In the genomic region with DNA sequence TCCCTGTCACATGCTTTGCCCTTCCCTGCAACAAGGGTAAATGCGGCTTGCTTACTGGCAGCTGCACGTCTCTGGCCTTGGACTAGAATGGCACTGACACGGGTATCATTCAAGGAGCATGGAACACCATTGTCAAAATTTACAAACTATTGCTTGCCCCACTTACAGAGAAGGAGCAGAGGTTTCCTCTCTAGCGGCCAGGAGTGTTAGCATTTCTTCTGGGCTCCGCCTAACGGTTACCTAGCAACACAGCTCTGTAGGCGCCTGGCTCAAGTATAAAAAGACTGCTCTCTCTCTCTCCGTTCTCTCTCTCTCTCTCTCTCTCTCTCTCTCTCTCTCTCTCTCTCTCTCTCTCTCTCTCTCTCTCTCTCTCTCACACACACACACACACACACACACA, we compare ENCODE assay signal across 9 mouse cellular contexts. TPM values are rescaled to one million over a fixed set of nuclear protein-coding genes. Genes with fewer than 3 reads are reported as not detected.
A peak's percentile ranks its signal among the peaks of the same experiment; 100 is the strongest.
DNase-seq lines count a peak whose midpoint lies in the region; ATAC-seq lines count a peak whose summit lies in the region.
"Had no signal": no experiment of that assay in that cellular context is flagged by ENCODE, and none has a peak within 500 bp of the region (broad histone marks: within the 10 kb centered on the region; RNA-seq: fewer than 3 reads in every experiment).

No protein-coding gene starts in this region.

- no peaks in the 10 kb centered on the region for H3K27me3 ChIP-seq in heart, embryonic 12.5 days (replicated peaks)
- H3K27me3 ChIP-seq in liver, embryonic 11.5 days (replicated peaks; ENCODE audit: control insufficient read depth, insufficient read depth, low read length) = no peaks in the 10 kb centered on the region

- H3K9ac ChIP-seq in heart, embryonic 12.5 days = no peak overlapping the region
- no peak overlapping the region for H3K9ac ChIP-seq in liver, embryonic 11.5 days (ENCODE audit: low read depth, low read length)

- H3K4me2 ChIP-seq in heart, embryonic 12.5 days = peak overlapping the region; percentile 16; the same call in 1 of the 2 replicates
- no peak overlapping the region for H3K4me2 ChIP-seq in liver, embryonic 11.5 days

- no peak for DNase-seq in heart, adult 18-20 months
- DNase-seq in thymus, postnatal 0 days (ENCODE audit: low spot score) = peak; percentile 54
- no peak for DNase-seq in thymus, adult 18-20 months
- peak; percentile 60 for DNase-seq in induced T-regulatory cell, adult 2 months (ENCODE audit: low read depth)
- peak; percentile 53 for DNase-seq in retina, embryonic 14.5 days (ENCODE audit: low spot score)
- DNase-seq in liver, embryonic 11.5 days (ENCODE audit: low spot score) = no peak

- H3K36me3 ChIP-seq in heart, embryonic 12.5 days = no peaks in the 10 kb centered on the region
- H3K36me3 ChIP-seq in liver, embryonic 11.5 days (ENCODE audit: control insufficient read depth, insufficient read depth, low read length) = no peaks in the 10 kb centered on the region

- H3K4me3 ChIP-seq in heart, embryonic 12.5 days = no peak overlapping the region
- H3K4me3 ChIP-seq in liver, embryonic 11.5 days (ENCODE audit: low read depth, low read length) = no peak overlapping the region

- 19% methylated on average over 8 of the region's 8 CpGs for WGBS in heart, embryonic 12.5 days
- WGBS in liver, embryonic 11.5 days = 25% methylated on average over 8 of the region's 8 CpGs

- peaks cover 14% of the 10 kb centered on the region for H3K4me1 ChIP-seq in heart, embryonic 12.5 days (replicated peaks)
- H3K4me1 ChIP-seq in liver, embryonic 11.5 days (replicated peaks; ENCODE audit: control insufficient read depth, insufficient read depth, low read length) = peaks cover 7% of the 10 kb centered on the region; the same call in 1 of the 2 replicates

- H3K27ac ChIP-seq in heart, embryonic 12.5 days (ENCODE audit: poor library complexity, severe bottlenecking) = no peak overlapping the region
- no peak overlapping the region for H3K27ac ChIP-seq in liver, embryonic 11.5 days (ENCODE audit: low read depth, low read length)

- no peaks in the 10 kb centered on the region; the same call in 1 of the 2 replicates for H3K9me3 ChIP-seq in heart, embryonic 12.5 days (replicated peaks)
- H3K9me3 ChIP-seq in liver, embryonic 11.5 days (ENCODE audit: control insufficient read depth, low read length) = peaks cover 2% of the 10 kb centered on the region; the same call in 1 of the 2 replicates

- ATAC-seq in heart, embryonic 12.5 days (ENCODE audit: insufficient number of reproducible peaks, low FRiP score) = no peak
- ATAC-seq in liver, embryonic 11.5 days (replicated peaks; ENCODE audit: low FRiP score) = no peak
- ATAC-seq in erythroid progenitor cell, adult 5-6 weeks (replicated peaks; ENCODE audit: low FRiP score, poor library complexity, severe bottlenecking) = no peak
- ATAC-seq: inflammation-experienced regulatory T-cells, adult 6 months had no signal

RNA-seq across cellular contexts. Expression of a gene that starts 3.5 kb away (rescaled TPM):
- polyA plus RNA-seq in heart, embryonic 12.5 days (2016; fragmentation: Nextera tagmentation; extraction: Ambion mirVana) = 10.1 and 10.7 TPM in 2 replicates
- total RNA-seq in heart, adult 18-20 months (2021) = 1 to 10 TPM; 6.1 to 7.9 TPM
- 4.6 and 5.3 TPM in 2 replicates for polyA plus RNA-seq in thymus, postnatal 0 days (2015; fragmentation: Nextera tagmentation; extraction: Ambion mirVana)
- 7.9 and 8.5 TPM in 2 replicates for polyA plus RNA-seq in liver, embryonic 11.5 days (2014; fragmentation: Nextera tagmentation; extraction: Ambion mirVana)
- total RNA-seq in erythroid progenitor cell, adult 5-6 weeks (2015; ENCODE audit: low replicate concordance) = 1.8 and 4.2 TPM in 2 replicates
- 0.77 and 5.4 TPM in 2 replicates for total RNA-seq in erythroid progenitor cell, adult 5-6 weeks (2017; ENCODE audit: low replicate concordance)

RNA-seq across cellular contexts. Expression of a gene that starts 8.9 kb away (rescaled TPM):
- polyA plus RNA-seq in heart, embryonic 12.5 days (2016; fragmentation: Nextera tagmentation; extraction: Ambion mirVana) = 3.1 TPM in 2 replicates
- 10 to 100 TPM; 19.7 to 19.8 TPM for total RNA-seq in heart, adult 18-20 months (2021)
- polyA plus RNA-seq in thymus, postnatal 0 days (2015; fragmentation: Nextera tagmentation; extraction: Ambion mirVana) = 2.9 and 3.3 TPM in 2 replicates
- 0.42 and 0.67 TPM in 2 replicates for polyA plus RNA-seq in liver, embryonic 11.5 days (2014; fragmentation: Nextera tagmentation; extraction: Ambion mirVana)
- total RNA-seq in erythroid progenitor cell, adult 5-6 weeks (2015; ENCODE audit: low replicate concordance) = not detected in 2 replicates
- total RNA-seq in erythroid progenitor cell, adult 5-6 weeks (2017; ENCODE audit: low replicate concordance) = not detected in 2 replicates

RNA-seq across cellular contexts. Expression of a gene that starts 49.6 kb away (rescaled TPM):
- polyA plus RNA-seq in heart, embryonic 12.5 days (2016; fragmentation: Nextera tagmentation; extraction: Ambion mirVana) = 0.42 and 0.44 TPM in 2 replicates
- total RNA-seq in heart, adult 18-20 months (2021) = under 1 TPM; 0.30 to 0.72 TPM
- 0.17 and 0.40 TPM in 2 replicates for polyA plus RNA-seq in thymus, postnatal 0 days (2015; fragmentation: Nextera tagmentation; extraction: Ambion mirVana)
- not detected in 2 replicates for polyA plus RNA-seq in liver, embryonic 11.5 days (2014; fragmentation: Nextera tagmentation; extraction: Ambion mirVana)
- not detected in 2 replicates for total RNA-seq in erythroid progenitor cell, adult 5-6 weeks (2015; ENCODE audit: low replicate concordance)
- total RNA-seq in erythroid progenitor cell, adult 5-6 weeks (2017; ENCODE audit: low replicate concordance) = not detected in 2 replicates

Comparison
In these comparisons a context has a peak if more than half of its experiments do, and no peak if none do; other contexts are left out.
1. DNase-seq: peak in thymus, postnatal 0 days (single experiment), induced T-regulatory cell, adult 2 months (single experiment) and retina, embryonic 14.5 days (single experiment); none in heart, adult 18-20 months (0 of 2), thymus, adult 18-20 months (0 of 2) and liver, embryonic 11.5 days (single experiment).